Mouse (Mus musculus): ENCODE measurements around the gene B3gnt8.

Gene B3gnt8

DNA sequence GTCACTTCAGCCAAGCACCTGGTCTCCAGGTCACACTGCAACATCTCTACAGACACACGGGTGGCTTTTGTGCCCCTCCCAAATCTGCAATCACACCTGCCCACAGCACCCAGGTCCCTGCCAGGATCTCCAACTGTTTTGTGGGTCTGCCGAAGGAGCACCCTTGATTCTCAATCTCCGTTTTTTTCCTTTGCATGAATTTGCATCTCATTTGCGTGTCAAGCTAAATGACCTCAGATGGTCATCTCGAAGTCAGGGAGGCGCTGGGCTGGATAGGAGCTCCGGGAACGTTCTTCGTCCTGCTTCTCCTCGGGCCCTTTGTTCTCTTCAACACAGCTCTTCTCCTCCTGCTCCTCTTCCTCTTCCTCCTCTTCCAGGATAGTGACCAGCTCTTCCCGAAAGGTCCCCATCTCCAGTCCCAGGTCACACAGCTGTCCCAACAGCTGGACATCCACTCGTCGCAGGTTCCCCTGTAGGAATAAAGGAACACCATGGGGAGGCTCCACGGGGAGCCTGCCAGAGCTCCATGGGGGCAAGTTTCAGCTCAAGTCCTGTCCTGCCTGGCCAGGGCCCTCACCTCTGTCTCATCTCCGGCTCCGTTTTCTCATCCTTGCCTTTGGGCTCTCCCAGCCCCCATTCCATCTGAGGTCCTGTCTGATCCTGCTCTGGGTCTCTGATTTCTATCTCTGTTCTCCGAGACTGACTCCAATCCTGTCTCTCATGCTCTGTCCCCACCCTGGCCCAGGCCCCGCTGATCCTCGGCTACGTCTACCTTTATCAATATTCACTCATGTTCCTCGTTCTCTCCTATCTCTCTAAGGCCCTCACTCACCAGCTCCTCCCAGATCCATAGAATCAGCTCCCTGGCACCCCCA is 11.4 kb upstream of the B3gnt8 start:
- no peak for TF ChIP-seq GATA4 (IDR thresholded peaks at IDR 0.05; ENCODE audit: insufficient replicate concordance, low read length)

DNA sequence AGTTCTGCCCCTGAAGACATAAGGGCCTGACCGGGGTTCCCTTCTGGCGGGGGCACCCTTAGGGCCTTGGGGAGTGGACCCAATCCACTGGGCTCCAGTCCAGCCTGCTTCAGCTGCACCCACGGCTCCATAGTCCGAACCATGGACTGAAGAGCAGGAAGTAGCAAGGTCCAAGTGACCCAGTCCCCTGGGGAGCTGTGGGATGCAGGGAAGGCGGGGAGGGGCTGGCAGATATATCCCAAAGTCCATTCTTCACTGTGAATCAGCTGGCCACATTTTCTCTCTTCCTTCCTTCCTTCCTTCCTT is 10.8 kb upstream of the B3gnt8 start, which contains the start of gene Erich4:
TSS of gene Erich4 (minus strand) at position 187 of the 306 bp plus-strand sequence.
- TF ChIP-seq GATA4 (IDR thresholded peaks at IDR 0.05; ENCODE audit: insufficient replicate concordance, low read length): no peak

DNA sequence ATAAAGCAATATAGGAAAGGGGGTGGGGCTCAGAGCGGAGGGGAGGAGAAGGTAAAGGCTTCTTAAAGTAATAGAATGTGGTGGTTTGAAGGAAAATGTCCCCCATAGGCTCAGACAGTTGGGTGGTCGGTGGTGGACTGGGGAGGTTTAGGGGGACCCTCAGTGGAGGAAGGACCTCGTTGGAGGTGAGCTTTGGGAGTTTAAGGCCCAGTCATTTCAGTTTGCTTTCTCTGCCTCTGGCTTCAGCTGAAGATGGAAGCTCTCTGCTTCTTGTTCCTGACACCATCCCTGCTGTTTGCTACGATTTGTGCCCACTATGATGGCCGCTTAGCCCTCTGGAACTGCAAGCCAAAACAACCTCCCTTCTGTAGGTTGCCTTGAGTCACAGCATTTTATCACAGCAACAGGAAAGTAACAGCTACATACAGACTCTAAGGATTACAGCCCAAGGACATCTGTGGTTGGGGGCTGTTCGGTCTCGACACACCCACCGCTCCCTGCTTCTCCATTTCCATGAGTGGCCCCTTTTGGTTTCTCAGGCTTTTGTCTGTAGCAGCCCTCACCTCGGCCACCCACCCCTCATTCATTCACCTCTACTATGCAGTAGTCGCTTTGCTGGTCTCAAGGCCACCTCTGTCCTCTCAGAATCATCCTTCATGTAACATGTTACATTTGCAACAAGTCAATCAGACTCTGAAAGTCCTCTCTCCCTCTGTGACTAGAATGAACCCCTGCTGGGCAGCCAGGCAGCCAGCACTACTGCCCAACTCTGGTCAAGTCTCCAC is 8.9 kb upstream of the B3gnt8 start:
- no peak for TF ChIP-seq GATA4 (IDR thresholded peaks at IDR 0.05; ENCODE audit: insufficient replicate concordance, low read length)

DNA sequence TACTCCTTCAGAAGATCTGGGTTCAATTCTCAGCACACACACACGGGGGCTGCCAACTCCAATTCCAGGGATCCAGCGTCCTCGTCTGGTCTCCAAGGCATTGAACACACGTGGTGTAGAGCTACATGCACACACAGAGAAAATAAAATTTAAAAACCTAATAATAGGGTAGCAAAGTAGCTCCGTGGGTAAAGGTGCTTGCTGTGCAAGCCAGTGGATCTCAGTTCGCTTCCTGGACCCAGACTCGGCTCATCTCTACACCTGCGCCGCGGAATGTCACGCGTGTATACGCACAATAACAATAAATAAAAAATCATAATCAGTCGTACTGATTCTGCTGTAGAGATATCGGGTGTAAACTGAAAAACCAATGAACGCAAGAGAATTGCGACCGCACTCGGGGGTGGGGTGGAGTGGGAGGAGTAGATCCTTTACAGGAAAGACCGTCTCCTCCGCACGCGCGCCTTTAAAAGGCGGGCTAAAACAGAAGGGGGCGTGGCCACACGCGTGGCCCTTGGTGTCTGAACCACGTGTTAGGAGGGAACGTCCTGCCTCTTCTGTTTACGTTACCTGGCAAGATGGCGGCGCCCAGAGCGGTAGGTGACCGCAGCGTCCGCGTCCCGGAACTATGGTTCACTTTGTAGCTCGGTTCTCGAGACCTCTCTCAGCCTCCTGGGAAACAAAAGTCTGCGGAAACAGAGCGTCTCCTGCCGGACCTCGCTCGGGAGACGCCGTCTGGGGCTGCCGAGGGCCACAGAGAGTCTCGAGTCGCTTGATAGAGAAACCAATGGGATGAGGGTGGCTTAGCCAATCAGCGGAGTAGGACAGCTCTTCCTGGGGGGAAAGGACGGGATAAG is 7.4 kb upstream of the B3gnt8 start, which contains the start of gene Dmac2:
TSS of gene Dmac2 (plus strand) at position 550 of the 857 bp plus-strand sequence.
- TF ChIP-seq GATA4 (IDR thresholded peaks at IDR 0.05; ENCODE audit: insufficient replicate concordance, low read length): no peak

DNA sequence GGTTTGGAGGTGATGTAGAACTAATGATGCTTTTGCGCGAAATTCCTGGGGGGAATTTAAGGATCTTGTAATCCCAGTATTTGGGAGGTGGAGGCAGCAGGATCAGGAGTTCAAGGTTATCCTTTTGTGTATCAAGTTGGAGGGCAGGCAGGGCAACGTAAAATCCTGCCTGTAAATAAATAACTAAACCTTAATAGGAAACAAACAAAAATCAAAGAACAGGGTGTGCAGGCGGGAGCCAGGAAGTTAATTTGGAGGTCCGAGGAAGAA is 6.8 kb upstream of the B3gnt8 start:
- TF ChIP-seq GATA4 (IDR thresholded peaks at IDR 0.05; ENCODE audit: insufficient replicate concordance, low read length): no peak

DNA sequence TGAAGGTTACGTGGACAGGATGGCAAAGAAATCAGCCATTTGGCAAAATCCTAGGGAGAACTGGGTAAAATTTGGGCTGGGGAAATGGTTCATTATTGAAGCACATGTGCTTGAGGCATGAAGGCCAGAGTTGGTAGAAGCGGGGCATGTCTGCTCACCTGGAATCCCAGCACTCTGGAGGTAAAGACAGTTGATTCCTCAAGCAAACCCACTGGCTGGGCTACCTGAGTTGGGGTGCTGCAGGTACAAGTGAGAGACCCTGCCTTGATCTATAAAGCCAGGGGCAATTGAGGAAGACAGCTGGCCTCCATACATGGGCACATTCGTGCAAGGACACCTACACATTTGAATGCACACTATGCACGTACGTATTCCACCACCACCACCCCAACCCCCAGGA is 6.4 kb upstream of the B3gnt8 start:
- no peak for TF ChIP-seq GATA4 (IDR thresholded peaks at IDR 0.05; ENCODE audit: insufficient replicate concordance, low read length)

DNA sequence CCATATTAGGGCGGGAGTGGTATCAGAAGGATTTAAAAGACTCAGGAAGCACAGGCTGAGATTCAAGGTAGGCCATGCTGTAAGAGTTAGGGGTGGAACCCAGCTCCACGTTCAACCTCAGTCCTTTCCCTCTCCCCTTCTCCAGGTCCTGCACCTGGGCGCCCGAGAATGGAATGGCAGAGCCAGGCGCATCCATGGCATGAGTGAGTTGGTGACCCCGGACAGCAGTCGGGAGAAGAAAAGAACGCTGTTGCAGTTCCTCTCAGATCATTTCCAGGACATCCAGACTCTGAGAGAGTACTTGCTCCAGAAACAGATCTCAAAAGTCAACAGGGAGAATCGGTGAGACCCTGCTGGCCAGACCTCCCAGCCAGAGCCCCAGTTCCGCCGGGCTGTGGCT is 5.7 kb upstream of the B3gnt8 start:
- no peak for TF ChIP-seq GATA4 (IDR thresholded peaks at IDR 0.05; ENCODE audit: insufficient replicate concordance, low read length)

DNA sequence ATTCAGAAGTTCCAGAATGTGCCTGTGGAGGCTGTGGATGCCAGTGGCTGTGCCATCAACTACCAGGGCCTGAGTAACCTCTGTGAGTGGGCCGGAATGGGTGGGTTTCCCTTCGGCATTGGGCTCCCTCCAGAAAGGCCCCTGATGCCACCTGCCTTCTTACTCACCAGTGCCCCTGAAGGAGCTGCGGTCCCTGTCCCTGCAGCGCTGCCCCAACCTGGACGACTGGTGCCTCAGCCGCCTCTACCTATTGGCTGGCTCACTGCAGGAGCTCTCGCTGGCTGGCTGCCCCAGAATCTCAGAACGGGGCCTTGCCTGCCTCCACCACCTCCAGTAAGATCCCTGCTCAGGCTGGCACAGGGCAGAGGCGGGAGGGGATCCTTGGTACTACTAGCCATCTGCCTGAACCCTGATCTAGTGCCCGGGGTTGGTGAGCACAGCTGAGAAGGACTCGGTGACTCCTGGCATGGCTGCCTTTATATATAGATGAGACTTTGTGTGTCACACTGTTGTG is 2.5 kb upstream of the B3gnt8 start:
- TF ChIP-seq GATA4 (IDR thresholded peaks at IDR 0.05; ENCODE audit: insufficient replicate concordance, low read length): no peak

DNA sequence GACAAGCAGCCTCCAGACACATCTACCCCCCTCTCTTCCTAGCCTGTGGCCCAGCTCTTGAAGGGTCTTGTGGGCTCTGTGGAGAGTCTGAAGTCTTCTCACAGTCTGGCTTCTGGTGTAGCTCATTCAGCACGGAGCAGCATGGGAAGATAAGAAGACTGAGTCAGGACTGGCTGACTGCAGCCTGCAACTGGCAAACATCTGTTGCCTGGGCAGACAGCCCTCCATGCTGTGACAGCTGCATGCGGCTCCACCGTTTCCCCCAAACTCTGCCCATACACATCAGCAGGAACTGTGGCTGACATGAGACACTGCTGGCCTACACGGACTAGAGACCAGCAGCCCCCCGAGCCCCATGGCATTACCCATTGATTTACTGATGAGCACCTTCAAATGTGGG is 1.6 kb upstream of the B3gnt8 start:
- no peak for TF ChIP-seq GATA4 (IDR thresholded peaks at IDR 0.05; ENCODE audit: insufficient replicate concordance, low read length)

DNA sequence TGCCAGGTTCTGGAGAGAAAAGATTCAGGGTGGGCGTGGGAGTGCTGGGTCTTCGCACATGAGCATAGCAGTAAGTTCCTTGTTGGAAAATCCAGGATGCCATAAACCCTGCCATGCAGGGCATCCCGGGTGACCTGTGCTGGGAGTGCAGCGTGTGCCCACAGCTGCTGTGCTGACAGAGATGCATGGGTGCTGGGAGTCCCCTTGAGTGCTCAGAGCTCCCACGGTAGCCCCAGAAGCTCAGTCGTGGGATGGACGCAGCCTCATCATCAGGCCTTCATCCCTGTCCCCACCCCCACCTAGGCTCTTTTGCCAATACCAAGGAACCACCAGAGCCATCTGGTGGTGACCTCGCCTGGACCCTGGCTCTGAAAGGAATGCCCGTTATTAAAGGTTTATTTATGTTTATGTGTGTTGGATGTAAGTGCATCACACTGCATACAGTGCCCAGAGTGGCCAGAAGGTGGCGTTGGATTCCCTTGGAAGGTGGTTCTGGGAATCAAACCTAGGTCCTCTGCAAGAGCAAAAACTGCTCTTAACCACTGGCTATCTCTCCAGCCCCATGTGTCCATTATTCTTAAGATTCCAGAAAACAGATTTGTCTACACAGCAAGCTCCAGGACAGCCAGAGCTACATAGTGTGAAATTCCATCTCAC is 732 bp upstream of the B3gnt8 start:
- TF ChIP-seq GATA4 (IDR thresholded peaks at IDR 0.05; ENCODE audit: insufficient replicate concordance, low read length): no peak

DNA sequence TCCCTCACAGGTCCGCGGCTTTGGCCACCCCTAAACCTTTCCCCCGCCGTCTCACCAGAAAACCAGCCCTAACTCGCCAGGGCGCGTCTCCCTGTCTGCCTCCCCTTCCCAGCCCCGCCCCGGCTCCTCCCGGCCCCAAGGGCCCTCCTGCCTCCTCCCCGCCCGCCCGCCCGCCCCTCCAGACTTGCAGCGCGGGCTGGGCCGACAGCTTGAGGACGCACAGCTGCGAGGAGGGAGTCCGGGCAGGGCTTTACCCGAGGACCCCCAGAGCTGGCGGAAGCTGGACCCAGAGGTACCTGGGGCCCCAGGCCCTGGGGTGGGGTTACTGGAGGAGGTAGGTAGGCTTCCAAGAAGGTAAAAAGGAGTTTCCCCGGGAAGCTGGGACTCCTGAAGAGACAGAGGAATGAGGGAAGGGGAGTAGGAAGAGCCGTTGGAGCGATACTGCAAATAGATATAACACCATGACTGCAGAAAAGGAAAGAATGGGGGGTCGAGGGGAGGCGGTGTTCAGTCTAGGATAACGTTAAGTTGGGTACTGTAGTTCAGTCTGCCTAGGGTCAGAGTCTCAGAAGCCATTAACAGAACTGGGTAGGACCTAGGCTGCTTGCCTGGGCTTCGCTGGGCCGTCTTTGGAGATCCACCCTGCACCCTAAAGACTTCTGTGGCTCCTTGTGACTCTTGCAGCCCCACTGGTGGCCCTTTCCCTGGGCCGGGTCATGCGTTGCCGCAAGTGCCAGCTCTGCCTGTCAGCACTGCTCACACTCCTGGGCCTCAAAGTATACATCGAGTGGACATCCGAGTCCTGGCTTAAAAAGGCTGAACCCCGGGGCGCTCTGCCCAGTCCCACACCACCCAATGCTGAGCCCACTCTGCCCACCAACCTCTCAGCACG is 1.2 kb downstream of the B3gnt8 start:
- no peak for TF ChIP-seq GATA4 (IDR thresholded peaks at IDR 0.05; ENCODE audit: insufficient replicate concordance, low read length)

DNA sequence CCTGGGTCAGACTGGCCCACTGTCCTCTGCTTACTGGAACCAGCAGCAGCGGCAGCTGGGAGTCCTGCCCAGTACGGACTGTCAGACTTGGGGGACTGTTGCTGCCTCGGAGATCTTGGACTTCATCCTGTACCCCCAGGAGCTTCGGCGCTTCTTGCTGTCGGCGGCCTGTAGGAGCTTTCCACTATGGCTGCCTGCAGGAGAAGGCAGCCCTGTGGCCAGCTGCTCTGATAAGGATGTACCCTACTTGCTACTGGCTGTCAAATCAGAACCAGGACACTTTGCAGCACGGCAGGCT is 1.8 kb downstream of the B3gnt8 start:
- no peak for TF ChIP-seq GATA4 (IDR thresholded peaks at IDR 0.05; ENCODE audit: insufficient replicate concordance, low read length)

DNA sequence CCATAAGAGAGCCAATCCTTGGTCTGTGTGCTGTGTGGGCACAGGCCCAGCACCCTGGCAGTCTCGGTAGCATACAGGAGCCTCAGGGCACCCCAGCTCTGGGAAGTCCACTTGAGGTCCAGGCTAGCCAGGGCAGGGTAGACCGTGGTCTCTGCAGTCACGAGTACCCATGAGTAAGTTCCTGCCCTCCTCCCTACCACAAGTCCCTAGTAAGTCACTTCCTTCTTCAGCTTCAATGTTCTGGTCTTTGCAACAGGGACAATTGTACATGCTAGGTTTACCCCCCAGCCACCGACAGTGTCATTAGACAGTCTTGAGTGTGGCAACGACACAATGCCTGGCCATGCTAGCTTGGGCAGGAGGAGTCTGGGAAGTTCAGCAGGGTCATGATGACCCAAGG is 6.2 kb downstream of the B3gnt8 start:
- no peak for TF ChIP-seq GATA4 (IDR thresholded peaks at IDR 0.05; ENCODE audit: insufficient replicate concordance, low read length)

DNA sequence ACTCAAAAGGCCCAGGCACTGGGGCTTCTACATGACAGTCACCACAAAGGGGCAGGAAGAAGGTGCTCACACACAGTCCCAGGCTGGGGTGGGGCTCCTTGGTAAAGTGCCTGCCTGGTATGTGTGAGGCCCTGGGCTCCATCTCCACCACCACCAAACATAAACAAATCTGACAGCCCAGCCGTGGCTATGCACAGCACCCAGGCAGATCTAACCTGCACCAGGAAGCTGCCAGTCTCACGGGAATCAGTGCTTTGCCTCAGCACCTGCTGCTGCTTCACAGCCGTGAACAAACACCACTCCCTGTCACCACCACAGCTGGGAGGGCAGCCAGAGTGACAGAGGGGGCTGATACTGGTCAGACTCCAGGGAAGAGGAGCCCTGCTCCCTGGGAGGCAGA is 9.9 kb downstream of the B3gnt8 start:
- TF ChIP-seq GATA4 (IDR thresholded peaks at IDR 0.05; ENCODE audit: insufficient replicate concordance, low read length): no peak
